Mouse (Mus musculus) hindbrain, embryonic 11.5 days (tissue): ENCODE results near the gene Elp5. TPM values are rescaled to one million over a fixed set of nuclear protein-coding genes. Genes with fewer than 3 reads are reported as not detected.
A peak's percentile ranks its signal among the peaks of the same experiment; 100 is the strongest.

Experiments used
- ATAC-seq: fragments of 200-750 bp; cut with Nextera tagmentation; 2 replicates; pipeline ENCODE4 v1.8.0; 2017; ENCODE audit warnings: mild to moderate bottlenecking, moderate TSS enrichment, moderate library complexity; ENCODE audit not compliant: low FRiP score
- DNase-seq: peaks from one replicate; pipeline ENCODE4 v3.0.0-alpha.2; 2015; ENCODE audit warnings: low spot score
- H3K27ac ChIP-seq: fragments of 300-500 bp; sonication (generic); 2 replicates; pipeline ENCODE4 v1.5.1; 2014; ENCODE audit warnings: mild to moderate bottlenecking, low read depth, low read length
- H3K27me3 ChIP-seq: fragments of 300-500 bp; sonication (generic); 2 replicates; pipeline ENCODE4 v1.6.1; 2014; ENCODE audit warnings: mild to moderate bottlenecking, low read length, moderate library complexity, mixed read lengths; ENCODE audit not compliant: control insufficient read depth, insufficient read depth
- H3K36me3 ChIP-seq: fragments of 300-500 bp; sonication (generic); 2 replicates; pipeline ENCODE4 v1.6.1; 2014; ENCODE audit warnings: mild to moderate bottlenecking, low read length, moderate library complexity, mixed read lengths; ENCODE audit not compliant: control insufficient read depth, insufficient read depth
- H3K4me1 ChIP-seq: fragments of 300-500 bp; sonication (generic); replicated peaks from 2 replicates; pipeline ENCODE4 v1.6.1; 2014; ENCODE audit warnings: low read length, mixed read lengths; ENCODE audit not compliant: control insufficient read depth, insufficient read depth
- H3K4me2 ChIP-seq: fragments of 300-500 bp; sonication (generic); replicated peaks from 2 replicates; pipeline ENCODE4 v1.6.1; 2014; ENCODE audit warnings: mild to moderate bottlenecking, low read depth, low read length
- H3K4me3 ChIP-seq: fragments of 300-500 bp; sonication (generic); 2 replicates; pipeline ENCODE4 v1.5.1; 2014; ENCODE audit warnings: low read depth, low read length
- H3K9ac ChIP-seq: fragments of 300-500 bp; sonication (generic); 2 replicates; pipeline ENCODE4 v1.6.1; 2014; ENCODE audit warnings: low read depth, low read length
- H3K9me3 ChIP-seq: fragments of 300-500 bp; sonication (generic); 2 replicates; pipeline ENCODE4 v1.6.1; 2016; ENCODE audit warnings: low read length; ENCODE audit not compliant: control insufficient read depth
- WGBS: fragments of 180-500 bp; shearing (Covaris S2); extraction: QIAGEN DNeasy Blood & Tissue Kit; methylation state at CpG from one replicate; pipeline ENCODE4 v1.1.7; 2014; 5-methylcytosine and 5-hydroxymethylcytosine counted together
- polyA plus RNA-seq: library from polyadenylated mRNA; unstranded; fragments of >200 nt; fragmentation: Nextera tagmentation; extraction: Ambion mirVana; gene quantifications from 2 replicates; pipeline ENCODE4 v1.2.1, GENCODE M21; 2014

The Elp5 gene
- polyA plus RNA-seq: 154 and 163 TPM in 2 replicates

GRCm38 (mm10) chr11:69982225-69982624, at the start of gene Elp5:
Gene Elp5, minus strand, starts transcription at chr11:69982517.
- Histone ChIP-seq H3K4me1 (peaks cover 11% of the 10 kb centered on the region), H3K36me3 (0 out of 2 replicates have a peak, but pooled peaks cover 3% of the 10 kb centered on the region), H3K4me3 (peak within 1 kb of the TSS; percentile 94), H3K27me3 (no peaks in the 10 kb centered on the region), H3K9me3 (no peaks in the 10 kb centered on the region), H3K27ac (peak within 1 kb of the TSS; percentile 99), H3K4me2 (peak within 1 kb of the TSS; percentile 77), H3K9ac (peak within 1 kb of the TSS; percentile 98)
- ATAC-seq: no peak
- 71% methylated on average over 8 of the region's 8 CpGs for WGBS
- no peak for DNase-seq

DNA sequence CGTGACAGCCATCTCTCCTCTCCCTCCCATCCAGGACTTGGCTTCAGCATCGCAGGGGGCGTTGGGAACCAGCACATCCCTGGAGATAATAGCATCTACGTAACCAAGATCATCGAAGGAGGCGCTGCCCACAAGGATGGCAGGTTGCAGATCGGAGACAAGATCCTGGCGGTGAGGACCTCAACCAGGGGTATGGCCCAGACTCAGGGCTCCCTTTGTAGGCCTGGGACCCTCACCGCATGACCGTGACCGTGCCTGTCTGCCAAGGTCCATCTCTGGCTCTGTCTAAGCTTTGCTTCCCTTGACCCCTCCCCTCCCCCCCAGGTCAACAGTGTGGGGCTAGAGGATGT, 49.0 kb upstream of the Elp5 start:
- H3K27ac ChIP-seq: no peak overlapping the region
- peaks cover 10% of the 10 kb centered on the region for H3K36me3 ChIP-seq
- no peak overlapping the region for H3K4me2 ChIP-seq
- no peak overlapping the region for H3K9ac ChIP-seq
- ATAC-seq (no peak), DNase-seq (no peak)
- WGBS: 98% methylated on average over 11 of the region's 11 CpGs
- H3K27me3 ChIP-seq: no peaks in the 10 kb centered on the region
- H3K9me3 ChIP-seq: no peaks in the 10 kb centered on the region
- no peak overlapping the region for H3K4me3 ChIP-seq
- peaks cover 29% of the 10 kb centered on the region for H3K4me1 ChIP-seq

DNA sequence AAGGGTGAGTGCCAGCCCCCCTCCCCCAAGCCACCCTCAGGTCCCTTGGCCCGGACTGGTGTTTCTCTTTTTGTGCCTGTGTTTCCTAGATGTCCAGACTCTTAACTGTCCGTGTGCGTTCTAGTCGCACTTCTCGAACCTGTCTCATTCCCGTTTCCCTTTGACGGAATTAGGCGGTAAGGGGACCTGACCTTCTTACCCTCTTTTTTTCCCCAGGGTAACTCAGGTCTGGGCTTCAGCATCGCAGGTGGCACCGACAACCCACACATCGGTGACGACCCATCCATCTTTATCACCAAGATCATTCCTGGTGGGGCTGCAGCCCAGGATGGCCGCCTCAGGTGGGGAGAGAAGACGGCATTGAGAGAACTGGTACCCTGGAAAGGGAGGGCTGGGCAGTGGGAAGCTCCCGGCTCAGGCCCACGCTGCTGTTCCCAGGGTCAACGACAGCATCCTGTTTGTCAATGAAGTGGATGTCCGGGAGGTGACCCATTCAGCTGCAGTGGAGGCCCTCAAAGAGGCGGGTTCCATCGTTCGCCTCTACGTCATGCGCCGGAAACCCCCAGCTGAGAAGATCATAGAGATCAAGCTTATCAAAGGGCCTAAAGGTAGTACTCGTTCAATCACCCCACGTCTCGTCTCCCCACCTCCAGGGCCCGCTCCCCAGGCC, 48.5 kb upstream of the Elp5 start:
- H3K9ac ChIP-seq: peak overlapping the region; percentile 57
- peak overlapping the region; percentile 32 for H3K4me3 ChIP-seq
- H3K4me1 ChIP-seq: peaks cover 31% of the 10 kb centered on the region
- H3K27me3 ChIP-seq: no peaks in the 10 kb centered on the region
- H3K4me2 ChIP-seq: peak overlapping the region; percentile 58
- WGBS: 92% methylated on average over 28 of the region's 28 CpGs
- H3K27ac ChIP-seq: peak overlapping the region; percentile 92
- ATAC-seq: no peak
- H3K9me3 ChIP-seq: no peaks in the 10 kb centered on the region
- no peak for DNase-seq
- peaks cover 10% of the 10 kb centered on the region for H3K36me3 ChIP-seq

- DNase-seq: no peak
Observed at GRCm38 (mm10) chr11:70029829-70030550, 47.7 kb upstream of the Elp5 start.

GRCm38 (mm10) chr11:70029130-70029801, 46.9 kb upstream of the Elp5 start:
- ATAC-seq (peak; percentile 95), DNase-seq (peak; percentile 99)
- H3K4me2 ChIP-seq: peak overlapping the region; percentile 58
- peak overlapping the region; percentile 32 for H3K4me3 ChIP-seq
- H3K9me3 ChIP-seq: no peaks in the 10 kb centered on the region
- peak overlapping the region; percentile 57; the same call in 1 of the 2 replicates for H3K9ac ChIP-seq
- peaks cover 10% of the 10 kb centered on the region for H3K36me3 ChIP-seq
- 2% methylated on average over 20 of the region's 20 CpGs for WGBS
- H3K27me3 ChIP-seq: no peaks in the 10 kb centered on the region
- peak overlapping the region; percentile 92 for H3K27ac ChIP-seq
- H3K4me1 ChIP-seq: peaks cover 33% of the 10 kb centered on the region

More at GRCm38 (mm10) chr11:70029829-70030550, 47.7 kb upstream of the Elp5 start:
- H3K27ac ChIP-seq: peak overlapping the region; percentile 92
- peak overlapping the region; percentile 32 for H3K4me3 ChIP-seq
- peaks cover 31% of the 10 kb centered on the region for H3K4me1 ChIP-seq
- WGBS: 31% methylated on average over 11 of the region's 11 CpGs
- H3K36me3 ChIP-seq: peaks cover 10% of the 10 kb centered on the region
- peak; percentile 48 for ATAC-seq
- H3K9me3 ChIP-seq: no peaks in the 10 kb centered on the region
- peak overlapping the region; percentile 57 for H3K9ac ChIP-seq
- no peaks in the 10 kb centered on the region for H3K27me3 ChIP-seq
- peak overlapping the region; percentile 58 for H3K4me2 ChIP-seq

DNA sequence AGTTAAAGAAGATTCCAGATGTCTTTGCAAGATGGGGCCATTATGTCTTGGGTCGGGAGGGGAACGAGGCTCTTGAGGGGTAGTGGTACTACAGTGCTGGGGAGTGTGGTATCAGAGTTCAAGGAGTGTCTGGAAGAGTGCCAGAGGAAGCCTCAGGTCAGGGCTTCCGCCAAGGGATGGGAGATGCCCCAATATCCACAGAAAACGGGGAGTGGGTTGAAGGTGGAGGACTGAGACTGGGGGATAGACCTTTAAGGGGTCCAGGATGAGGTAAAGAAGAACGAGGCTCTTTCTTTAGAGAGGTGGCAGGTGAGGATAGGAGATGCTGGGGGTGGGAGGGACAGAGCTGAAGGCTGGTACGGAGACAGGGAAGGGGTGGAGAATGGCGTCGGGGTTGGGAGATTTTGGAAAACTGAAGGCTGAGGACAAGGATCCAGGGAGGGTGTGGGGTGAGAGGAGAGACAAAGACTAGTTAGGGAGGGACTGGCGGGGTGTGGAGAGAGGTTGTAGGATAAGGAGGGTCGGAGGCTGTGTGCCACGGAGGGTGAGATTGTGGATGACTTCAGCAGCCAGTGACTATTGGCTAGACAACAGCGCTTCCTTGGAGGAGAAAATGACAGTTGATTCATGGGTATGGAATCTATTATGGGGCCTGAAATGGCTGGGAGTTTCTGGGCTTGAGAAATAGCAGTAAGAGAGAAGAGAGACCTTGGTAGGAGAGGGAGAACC, 46.2 kb upstream of the Elp5 start:
- ATAC-seq (peak; percentile 19; the same call in 1 of the 2 replicates), DNase-seq (no peak)
- Histone ChIP-seq H3K4me2 (peak overlapping the region; percentile 58), H3K9me3 (no peaks in the 10 kb centered on the region), H3K4me3 (peak overlapping the region; percentile 32), H3K9ac (peak overlapping the region; percentile 57), H3K36me3 (peaks cover 10% of the 10 kb centered on the region), H3K27me3 (no peaks in the 10 kb centered on the region), H3K27ac (peak overlapping the region; percentile 92), H3K4me1 (peaks cover 36% of the 10 kb centered on the region)
- 26% methylated on average over 12 of the region's 12 CpGs for WGBS

- 0 out of 2 replicates have a peak overlapping the region, but pooled peaks have one; percentile 6 for H3K4me3 ChIP-seq
- H3K9ac ChIP-seq: peak overlapping the region; percentile 53; the same call in 1 of the 2 replicates
- no peaks in the 10 kb centered on the region for H3K27me3 ChIP-seq
- peak overlapping the region; percentile 54 for H3K4me2 ChIP-seq
- H3K36me3 ChIP-seq: peaks cover 6% of the 10 kb centered on the region
- no peak for ATAC-seq
- peak overlapping the region; percentile 92 for H3K27ac ChIP-seq
- peaks cover 40% of the 10 kb centered on the region for H3K4me1 ChIP-seq
- no peaks in the 10 kb centered on the region for H3K9me3 ChIP-seq
- WGBS: 40% methylated on average over 9 of the region's 9 CpGs
- no peak for DNase-seq
Observed at GRCm38 (mm10) chr11:70027397-70027796, 45.1 kb upstream of the Elp5 start.

DNA sequence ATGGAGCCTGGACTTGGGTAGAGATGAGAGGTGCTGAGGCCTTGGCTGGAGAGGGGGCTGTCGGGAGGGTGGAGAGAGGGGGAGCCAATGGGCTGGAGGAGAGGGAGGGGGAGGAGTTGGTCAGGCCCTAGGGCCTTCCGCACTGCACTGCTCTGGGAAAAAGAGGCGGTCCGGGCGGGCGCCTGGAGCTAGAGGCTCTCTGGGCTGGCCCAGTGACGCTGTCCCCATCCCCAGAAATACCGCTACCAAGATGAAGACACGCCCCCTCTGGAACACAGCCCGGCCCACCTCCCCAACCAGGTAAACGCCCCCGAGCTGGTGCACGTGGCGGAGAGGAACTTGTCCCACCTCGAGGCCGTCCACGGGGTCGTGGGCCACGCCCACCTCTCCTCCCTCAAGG, 44.4 kb upstream of the Elp5 start:
- H3K36me3 ChIP-seq: peaks cover 2% of the 10 kb centered on the region
- ATAC-seq (no peak; the same call in 1 of the 2 replicates), DNase-seq (peak; percentile 64)
- H3K4me2 ChIP-seq: peak overlapping the region; percentile 54
- H3K9me3 ChIP-seq: no peaks in the 10 kb centered on the region
- peak overlapping the region; percentile 23 for H3K4me3 ChIP-seq
- peaks cover 40% of the 10 kb centered on the region for H3K4me1 ChIP-seq
- H3K9ac ChIP-seq: peak overlapping the region; percentile 53
- 3% methylated on average over 19 of the region's 19 CpGs for WGBS
- H3K27me3 ChIP-seq: no peaks in the 10 kb centered on the region
- H3K27ac ChIP-seq: peak overlapping the region; percentile 6; the same call in 1 of the 2 replicates
